Mouse (Mus musculus): Measurements from ENCODE around the gene Myadml2. TPM values are rescaled to one million over a fixed set of nuclear protein-coding genes. Genes with fewer than 3 reads are reported as not detected.
A peak's percentile ranks its signal among the peaks of the same experiment; 100 is the strongest.

Gene Myadml2
- polyA plus RNA-seq, 1 experiment from 2014 or later = 0.81 TPM

GRCm38 (mm10) chr11:120626785-120627467 is 21.0 kb downstream of the Myadml2 start:
- Histone ChIP-seq H3K4me3 (no peak overlapping the region; the same call in 1 of the 2 replicates), H3K36me3 (peaks cover 44% of the 10 kb centered on the region), H3K9me3 (no peaks in the 10 kb centered on the region), H3K4me2 (replicated peaks) (no peak overlapping the region), H3K4me1 (peaks cover 46% of the 10 kb centered on the region), H3K9ac (no peak overlapping the region), H3K27ac (no peak overlapping the region), H3K27me3 (replicated peaks) (no peaks in the 10 kb centered on the region)
- WGBS = 91% methylated on average over 11 of the region's 11 CpGs
- ATAC-seq (ENCODE audit: low FRiP score, low read depth) = no peak

GRCm38 (mm10) chr11:120625152-120625775 is 22.7 kb downstream of the Myadml2 start, which contains the start of gene Sirt7:
Gene Sirt7, minus strand, starts transcription at chr11:120625240.
- H3K27ac ChIP-seq = peak within 1 kb of the TSS; percentile 68
- ATAC-seq (ENCODE audit: low FRiP score, low read depth) = peak; percentile 51
- peak within 1 kb of the TSS; percentile 99 for H3K4me2 ChIP-seq (replicated peaks)
- no peaks in the 10 kb centered on the region for H3K9me3 ChIP-seq
- peak within 1 kb of the TSS; percentile 86 for H3K9ac ChIP-seq
- H3K4me3 ChIP-seq = peak within 1 kb of the TSS; percentile 99
- H3K36me3 ChIP-seq = peaks cover 58% of the 10 kb centered on the region
- 15% methylated on average over 5 of the region's 5 CpGs for WGBS
- H3K4me1 ChIP-seq = peaks cover 29% of the 10 kb centered on the region
- no peaks in the 10 kb centered on the region for H3K27me3 ChIP-seq (replicated peaks)

GRCm38 (mm10) chr11:120624680-120625111 is 23.3 kb downstream of the Myadml2 start:
- H3K27me3 ChIP-seq (replicated peaks) = no peaks in the 10 kb centered on the region
- peaks cover 62% of the 10 kb centered on the region for H3K36me3 ChIP-seq
- H3K4me3 ChIP-seq = peak overlapping the region; percentile 99
- H3K27ac ChIP-seq = peak overlapping the region; percentile 68
- H3K9ac ChIP-seq = peak overlapping the region; percentile 86
- no peaks in the 10 kb centered on the region for H3K9me3 ChIP-seq
- under 1% methylated on average over 53 of the region's 53 CpGs for WGBS
- peaks cover 23% of the 10 kb centered on the region for H3K4me1 ChIP-seq
- peak overlapping the region; percentile 99 for H3K4me2 ChIP-seq (replicated peaks)
- peak; percentile 83 for ATAC-seq (ENCODE audit: low FRiP score, low read depth)

DNA sequence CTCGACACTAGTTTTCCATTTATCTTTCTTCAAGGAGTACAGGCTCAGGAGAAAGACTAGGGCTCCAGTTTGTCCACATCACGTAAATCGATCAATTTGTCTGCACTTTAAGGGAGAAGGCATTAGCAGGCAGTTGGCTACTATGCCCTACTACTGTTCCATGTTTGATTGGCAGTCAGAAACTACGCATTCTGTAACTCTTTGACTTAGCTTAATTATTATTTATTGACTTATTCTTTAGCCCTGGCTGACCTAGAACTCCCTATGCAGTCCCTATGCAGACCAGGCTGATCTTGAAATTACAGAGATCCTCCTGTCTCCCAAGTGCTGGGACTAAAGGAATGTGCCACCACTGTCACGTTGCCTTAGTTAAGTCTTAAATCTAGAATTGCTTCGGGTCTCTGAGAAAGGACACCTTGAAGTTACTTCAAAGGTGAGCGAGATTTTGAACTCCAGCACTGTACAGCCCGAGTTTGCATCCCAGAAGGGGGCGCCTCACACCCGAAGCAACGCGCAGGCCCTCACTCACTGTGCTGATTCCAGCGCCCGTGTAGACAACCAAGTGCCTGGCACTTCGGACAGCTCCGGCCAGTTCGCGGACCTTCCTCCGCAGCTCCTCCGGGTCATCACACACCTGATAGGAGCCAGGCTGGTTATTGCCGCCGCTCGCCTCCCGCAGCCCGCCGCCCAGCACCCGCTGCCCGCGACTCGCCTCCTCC is 23.8 kb downstream of the Myadml2 start:
- Histone ChIP-seq H3K9ac (peak overlapping the region; percentile 86), H3K4me3 (peak overlapping the region; percentile 99), H3K4me2 (replicated peaks) (peak overlapping the region; percentile 99), H3K27me3 (replicated peaks) (no peaks in the 10 kb centered on the region), H3K36me3 (peaks cover 59% of the 10 kb centered on the region), H3K9me3 (no peaks in the 10 kb centered on the region), H3K27ac (peak overlapping the region; percentile 68), H3K4me1 (peaks cover 17% of the 10 kb centered on the region)
- 14% methylated on average over 30 of the region's 30 CpGs for WGBS
- no peak for ATAC-seq (ENCODE audit: low FRiP score, low read depth)

- Histone ChIP-seq H3K4me3 (no peak overlapping the region), H3K27ac (no peak overlapping the region), H3K9ac (no peak overlapping the region), H3K9me3 (no peaks in the 10 kb centered on the region), H3K27me3 (replicated peaks) (no peaks in the 10 kb centered on the region), H3K36me3 (peaks cover 65% of the 10 kb centered on the region), H3K4me1 (peaks cover 15% of the 10 kb centered on the region), H3K4me2 (replicated peaks) (no peak overlapping the region)
- no peak for ATAC-seq (ENCODE audit: low FRiP score, low read depth)
- 91% methylated on average over 6 of the region's 6 CpGs for WGBS
Observed at GRCm38 (mm10) chr11:120622805-120623204, 25.2 kb downstream of the Myadml2 start.

GRCm38 (mm10) chr11:120620195-120620594 is 27.8 kb downstream of the Myadml2 start:
- H3K27ac ChIP-seq = no peak overlapping the region
- peaks cover 26% of the 10 kb centered on the region for H3K4me1 ChIP-seq
- peaks cover 57% of the 10 kb centered on the region for H3K36me3 ChIP-seq
- no peak for ATAC-seq (ENCODE audit: low FRiP score, low read depth)
- H3K4me2 ChIP-seq (replicated peaks) = no peak overlapping the region
- H3K4me3 ChIP-seq = no peak overlapping the region
- no peak overlapping the region for H3K9ac ChIP-seq
- H3K27me3 ChIP-seq (replicated peaks) = no peaks in the 10 kb centered on the region
- no peaks in the 10 kb centered on the region for H3K9me3 ChIP-seq
- WGBS = 94% methylated on average over 14 of the region's 14 CpGs

GRCm38 (mm10) chr11:120618619-120619535 is 29.1 kb downstream of the Myadml2 start:
- H3K27ac ChIP-seq = no peak overlapping the region
- 94% methylated on average over 25 of the region's 25 CpGs for WGBS

GRCm38 (mm10) chr11:120617519-120618112 is 30.3 kb downstream of the Myadml2 start, which contains the start of gene Pcyt2:
Gene Pcyt2, minus strand, starts transcription at chr11:120617936.
- ATAC-seq (ENCODE audit: low FRiP score, low read depth) = peak; percentile 92
- Histone ChIP-seq H3K4me3 (peak within 1 kb of the TSS; percentile 72), H3K9me3 (no peaks in the 10 kb centered on the region), H3K36me3 (peaks cover 69% of the 10 kb centered on the region), H3K27me3 (replicated peaks) (no peaks in the 10 kb centered on the region), H3K27ac (peak within 1 kb of the TSS; percentile 46; the same call in 1 of the 2 replicates), H3K4me2 (replicated peaks) (peak within 1 kb of the TSS; percentile 85), H3K4me1 (peaks cover 16% of the 10 kb centered on the region), H3K9ac (peak within 1 kb of the TSS; percentile 78)
- WGBS = under 1% methylated on average over 56 of the region's 56 CpGs

More at GRCm38 (mm10) chr11:120618619-120619535, 29.1 kb downstream of the Myadml2 start:
- Histone ChIP-seq H3K9me3 (no peaks in the 10 kb centered on the region), H3K27me3 (replicated peaks) (no peaks in the 10 kb centered on the region), H3K36me3 (peaks cover 66% of the 10 kb centered on the region), H3K4me3 (no peak overlapping the region), H3K4me2 (replicated peaks) (peak overlapping the region; percentile 85), H3K9ac (no peak overlapping the region), H3K4me1 (peaks cover 20% of the 10 kb centered on the region)
- no peak for ATAC-seq (ENCODE audit: low FRiP score, low read depth)

DNA sequence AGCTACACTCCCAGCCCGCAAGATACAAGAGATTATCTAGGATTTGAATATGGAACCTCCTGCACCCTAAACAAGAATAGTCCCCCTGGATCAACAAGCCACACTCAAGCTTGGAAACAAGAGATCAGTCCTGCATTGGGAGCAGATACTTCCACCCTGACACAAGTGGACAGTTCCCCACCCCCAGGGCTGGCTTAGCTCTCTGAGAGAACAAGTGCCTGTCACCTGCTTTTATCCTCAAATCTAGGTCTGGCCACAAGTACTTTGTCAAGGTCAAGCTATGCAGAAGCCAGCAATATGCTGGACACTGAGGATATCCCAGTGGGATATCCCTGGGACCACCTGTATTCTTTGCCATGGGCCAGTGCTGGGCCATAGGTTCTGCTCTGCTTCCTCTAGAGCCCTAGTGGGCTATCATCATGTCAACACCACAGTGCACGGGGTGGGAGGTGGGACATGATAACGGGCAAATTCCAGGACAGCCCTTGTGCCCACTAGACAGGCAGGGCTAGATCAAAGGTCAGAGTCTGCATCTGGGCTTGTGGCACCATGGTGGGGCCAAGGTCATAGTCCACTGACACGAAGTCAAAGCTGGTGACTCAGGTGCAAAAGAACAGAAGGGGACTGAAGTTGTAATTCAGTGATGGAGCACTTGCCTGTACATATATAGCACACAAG is 31.2 kb downstream of the Myadml2 start:
- Histone ChIP-seq H3K4me2 (replicated peaks) (peak overlapping the region; percentile 85), H3K36me3 (peaks cover 69% of the 10 kb centered on the region), H3K27me3 (replicated peaks) (no peaks in the 10 kb centered on the region), H3K9ac (peak overlapping the region; percentile 78), H3K9me3 (no peaks in the 10 kb centered on the region), H3K4me3 (peak overlapping the region; percentile 72), H3K27ac (no peak overlapping the region), H3K4me1 (peaks cover 16% of the 10 kb centered on the region)
- WGBS = 51% methylated on average over 4 of the region's 4 CpGs
- no peak for ATAC-seq (ENCODE audit: low FRiP score, low read depth)

DNA sequence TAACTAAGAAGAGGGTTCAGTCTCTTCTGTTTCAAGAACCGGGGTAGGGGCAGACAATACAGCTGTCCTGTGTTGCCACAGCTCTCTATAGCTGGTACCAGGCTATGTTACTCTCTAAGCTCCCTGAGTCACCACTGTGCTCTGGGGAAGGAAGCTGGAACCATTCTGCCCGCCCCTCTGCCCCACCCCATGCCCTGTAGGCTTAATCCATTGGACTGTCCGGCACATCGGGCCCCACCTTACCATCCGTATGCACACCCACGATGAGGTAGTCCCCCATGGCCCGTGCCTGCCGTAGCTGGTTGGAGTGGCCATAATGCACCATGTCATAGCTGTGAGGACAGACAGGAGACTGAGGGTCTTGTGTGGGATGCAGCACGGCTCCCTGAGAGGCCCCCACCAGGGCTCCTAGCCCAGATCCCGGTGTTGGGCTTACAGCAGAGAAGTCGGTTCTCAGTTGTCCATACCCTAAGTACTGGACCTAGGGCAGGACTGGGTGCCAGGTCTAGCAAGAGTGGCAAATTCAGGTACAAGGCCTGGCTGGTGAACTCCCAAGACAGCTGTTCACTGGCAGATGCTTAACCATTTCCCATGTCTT is 32.3 kb downstream of the Myadml2 start:
- peaks cover 16% of the 10 kb centered on the region for H3K4me1 ChIP-seq
- H3K4me3 ChIP-seq = no peak overlapping the region
- H3K27me3 ChIP-seq (replicated peaks) = no peaks in the 10 kb centered on the region
- WGBS = 92% methylated on average over 11 of the region's 11 CpGs
- H3K27ac ChIP-seq = no peak overlapping the region
- ATAC-seq (ENCODE audit: low FRiP score, low read depth) = no peak
- H3K9ac ChIP-seq = no peak overlapping the region
- no peaks in the 10 kb centered on the region for H3K9me3 ChIP-seq
- peaks cover 73% of the 10 kb centered on the region for H3K36me3 ChIP-seq
- H3K4me2 ChIP-seq (replicated peaks) = no peak overlapping the region

Data from neural tube, embryonic 12.5 days (tissue).